Mouse (Mus musculus): ENCODE measurements around the gene P4ha1.

GRCm38 (mm10) chr10:59321112-59321511, 2.0 kb upstream of the P4ha1 start:
- no peak for TF ChIP-seq CTCF (IDR thresholded peaks at IDR 0.05; ENCODE audit: extremely low read depth, insufficient read depth, low read length)
- no peak for TF ChIP-seq POLR2A (IDR thresholded peaks at IDR 0.05; ENCODE audit: extremely low read depth, insufficient read depth, low read length)

Data from cortical plate, adult 2 months (tissue).